Mouse (Mus musculus) hindbrain, embryonic 16.5 days (tissue): ENCODE results near the gene Hist1h3g. TPM values are rescaled to one million over a fixed set of nuclear protein-coding genes. Genes with fewer than 3 reads are reported as not detected.
"Not testable (repeated sequence)": the region's sequence is repeated elsewhere in the genome, so short reads cannot be mapped to it uniquely, and the experiment has no call there.

Source experiments
- ATAC-seq: fragments of 200-750 bp; cut with Nextera tagmentation; 2 replicates; pipeline ENCODE4 v1.8.0; 2017; ENCODE audit warnings: moderate TSS enrichment, moderate library complexity
- H3K27ac ChIP-seq: fragments of 300-500 bp; sonication (generic); 2 replicates; pipeline ENCODE4 v1.5.1; 2014; ENCODE audit warnings: low read depth, mild to moderate bottlenecking, control low read depth, low read length, moderate library complexity
- H3K27me3 ChIP-seq: fragments of 300-500 bp; sonication (generic); replicated peaks from 2 replicates; pipeline ENCODE4 v1.6.1; 2014; ENCODE audit warnings: low read length; ENCODE audit not compliant: control insufficient read depth, insufficient read depth
- H3K36me3 ChIP-seq: fragments of 300-500 bp; sonication (generic); 2 replicates; pipeline ENCODE4 v1.6.1; 2014; ENCODE audit warnings: mild to moderate bottlenecking, low read length, moderate library complexity, mixed read lengths; ENCODE audit not compliant: control insufficient read depth, insufficient read depth
- H3K4me1 ChIP-seq: fragments of 300-500 bp; sonication (generic); 2 replicates; pipeline ENCODE4 v1.6.1; 2014; ENCODE audit warnings: low read depth, low read length; ENCODE audit not compliant: control insufficient read depth, insufficient read depth
- H3K4me2 ChIP-seq: fragments of 300-500 bp; sonication (generic); 2 replicates; pipeline ENCODE4 v1.6.1; 2014; ENCODE audit warnings: mild to moderate bottlenecking, low read length, control low read depth, moderate library complexity
- H3K4me3 ChIP-seq: fragments of 300-500 bp; sonication (generic); 2 replicates; pipeline ENCODE4 v1.5.1; 2014; ENCODE audit warnings: mild to moderate bottlenecking, low read length, control low read depth, moderate library complexity
- H3K9ac ChIP-seq: fragments of 300-500 bp; sonication (generic); 2 replicates; pipeline ENCODE4 v1.6.1; 2014; ENCODE audit warnings: low read depth, mild to moderate bottlenecking, control low read depth, low read length, moderate library complexity
- H3K9me3 ChIP-seq: fragments of 300-500 bp; sonication (generic); 2 replicates; pipeline ENCODE4 v1.6.1; 2014; ENCODE audit warnings: mild to moderate bottlenecking, low read length, moderate library complexity; ENCODE audit not compliant: control insufficient read depth
- WGBS: fragments of 180-500 bp; shearing (Covaris S2); extraction: QIAGEN DNeasy Blood & Tissue Kit; methylation state at CpG from one replicate; pipeline ENCODE4 v1.1.7; 2014; 5-methylcytosine and 5-hydroxymethylcytosine counted together
- polyA plus RNA-seq: library from polyadenylated mRNA; unstranded; fragments of >200 nt; fragmentation: Nextera tagmentation; extraction: Ambion mirVana; gene quantifications from 2 replicates; pipeline ENCODE4 v1.2.1, GENCODE M21; 2015

Gene Hist1h3g
- polyA plus RNA-seq, 1 experiment from 2014 or later, result not detected

DNA sequence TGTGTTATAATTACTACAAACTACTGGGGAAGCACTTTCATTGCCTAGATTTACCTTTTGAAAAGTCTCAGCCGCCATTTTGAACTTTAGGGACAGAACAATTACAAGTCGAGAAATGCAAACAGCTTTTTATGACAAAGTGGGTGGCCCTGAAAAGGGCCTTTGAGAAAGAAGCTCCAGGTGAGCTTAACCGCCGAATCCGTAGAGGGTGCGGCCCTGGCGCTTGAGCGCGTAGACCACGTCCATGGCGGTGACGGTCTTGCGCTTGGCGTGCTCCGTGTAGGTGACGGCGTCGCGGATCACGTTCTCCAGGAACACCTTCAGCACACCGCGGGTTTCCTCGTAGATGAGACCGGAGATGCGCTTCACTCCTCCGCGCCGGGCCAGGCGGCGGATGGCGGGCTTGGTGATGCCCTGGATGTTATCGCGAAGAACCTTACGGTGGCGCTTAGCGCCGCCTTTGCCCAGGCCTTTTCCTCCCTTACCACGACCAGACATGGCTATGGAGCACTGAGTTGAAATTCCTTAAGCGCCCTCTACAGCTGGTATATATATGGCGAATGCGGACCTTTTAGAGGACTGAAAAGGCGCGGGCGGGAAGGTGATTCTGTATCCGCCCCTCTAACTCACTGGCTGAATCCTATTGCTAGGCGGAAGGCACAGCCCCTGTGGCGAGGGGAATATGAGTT lies 16.1 kb downstream of the Hist1h3g start, which contains the start of gene Hist1h4f:
Gene Hist1h4f (minus strand): TSS at position 503 of the 689 bp plus-strand sequence.
- H3K9me3 ChIP-seq, H3K27me3 ChIP-seq, H3K36me3 ChIP-seq: not testable (repeated sequence)
- peak; percentile 95 for ATAC-seq
- Histone ChIP-seq H3K27ac (peak within 1 kb of the TSS; percentile 76), H3K4me2 (peak within 1 kb of the TSS; percentile 66), H3K4me3 (peak within 1 kb of the TSS; percentile 46), H3K4me1 (peaks cover 11% of the 10 kb centered on the region), H3K9ac (peak within 1 kb of the TSS; percentile 63)
- under 1% methylated on average over 47 of the region's 47 CpGs for WGBS

- Histone ChIP-seq H3K9me3 (no peaks in the 10 kb centered on the region), H3K27me3 (no peaks in the 10 kb centered on the region), H3K4me2 (peak overlapping the region; percentile 66), H3K4me3 (peak overlapping the region; percentile 46), H3K9ac (no peak overlapping the region), H3K36me3 (no peaks in the 10 kb centered on the region), H3K4me1 (peaks cover 13% of the 10 kb centered on the region), H3K27ac (peak overlapping the region; percentile 76)
- ATAC-seq, result no peak
- 51% methylated on average over 8 of the region's 8 CpGs for WGBS
These were observed 17.0 kb downstream of the Hist1h3g start for GRCm38 (mm10) chr13:23551931-23552914.

- ATAC-seq, result no peak
- Histone ChIP-seq H3K36me3 (no peaks in the 10 kb centered on the region), H3K4me1 (peaks cover 13% of the 10 kb centered on the region), H3K27ac (peak within 1 kb of the TSS; percentile 20; the same call in 1 of the 2 replicates), H3K4me3 (no peak within 1 kb of the TSS), H3K4me2 (no peak within 1 kb of the TSS; the same call in 1 of the 2 replicates), H3K9ac (no peak within 1 kb of the TSS), H3K9me3 (no peaks in the 10 kb centered on the region), H3K27me3 (no peaks in the 10 kb centered on the region)
These were observed 17.7 kb downstream of the Hist1h3g start, which contains the start of gene Hist1h1d for GRCm38 (mm10) chr13:23552962-23553361. Gene Hist1h1d (plus strand): TSS chr13:23553262.

DNA sequence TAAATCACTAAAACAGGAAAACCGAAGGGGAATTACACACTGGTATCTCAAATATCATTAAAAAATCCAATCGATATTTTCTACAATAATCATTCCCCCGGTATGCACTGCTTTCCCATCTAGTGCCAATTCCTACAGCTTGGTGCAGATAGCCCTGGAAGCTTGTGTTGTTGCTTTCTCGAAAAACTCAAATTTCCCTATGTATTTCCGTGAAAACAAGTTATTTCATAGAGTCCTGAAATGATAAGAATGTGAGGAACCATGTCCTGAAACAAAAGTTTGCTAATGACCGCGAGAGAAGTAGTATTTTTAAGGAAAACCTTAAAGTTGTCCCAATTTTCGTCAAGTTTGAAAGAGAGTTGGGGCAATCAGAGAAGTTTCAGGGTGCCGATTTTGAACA lies 19.2 kb downstream of the Hist1h3g start:
- WGBS, result 21% methylated on average over 9 of the region's 9 CpGs
- H3K4me3 ChIP-seq, result peak overlapping the region; percentile 54
- no peaks in the 10 kb centered on the region for H3K36me3 ChIP-seq

DNA sequence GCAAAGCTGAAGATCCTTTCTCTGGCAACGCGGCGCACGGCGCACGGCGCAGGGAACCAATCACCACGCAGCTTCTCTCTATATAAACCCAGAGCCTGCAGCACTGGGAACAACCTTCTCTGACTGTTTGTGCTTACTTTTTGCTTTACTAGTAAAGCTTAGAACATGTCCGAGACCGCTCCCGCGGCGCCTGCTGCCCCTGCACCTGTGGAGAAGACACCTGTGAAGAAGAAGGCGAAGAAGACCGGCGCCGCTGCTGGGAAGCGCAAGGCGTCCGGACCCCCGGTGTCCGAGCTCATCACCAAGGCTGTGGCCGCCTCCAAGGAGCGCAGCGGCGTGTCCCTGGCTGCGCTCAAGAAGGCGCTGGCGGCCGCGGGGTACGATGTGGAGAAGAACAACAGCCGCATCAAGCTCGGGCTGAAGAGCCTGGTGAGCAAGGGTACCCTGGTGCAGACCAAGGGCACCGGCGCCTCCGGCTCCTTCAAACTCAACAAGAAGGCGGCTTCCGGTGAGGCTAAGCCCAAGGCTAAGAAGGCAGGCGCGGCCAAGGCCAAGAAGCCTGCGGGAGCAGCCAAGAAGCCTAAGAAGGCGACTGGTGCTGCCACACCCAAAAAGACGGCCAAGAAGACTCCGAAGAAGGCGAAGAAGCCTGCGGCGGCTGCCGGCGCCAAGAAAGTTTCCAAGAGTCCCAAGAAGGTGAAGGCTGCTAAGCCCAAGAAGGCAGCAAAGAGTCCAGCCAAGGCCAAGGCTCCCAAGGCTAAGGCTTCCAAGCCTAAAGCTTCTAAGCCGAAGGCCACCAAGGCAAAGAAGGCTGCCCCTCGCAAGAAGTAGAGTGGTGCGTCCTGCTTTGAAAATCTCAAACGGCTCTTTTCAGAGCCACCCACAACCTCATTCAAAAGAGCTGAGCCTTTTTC lies 20.0 kb downstream of the Hist1h3g start:
- ATAC-seq, result peak; percentile 72
- H3K4me1 ChIP-seq, result peaks cover 13% of the 10 kb centered on the region
- H3K27ac ChIP-seq, result peak overlapping the region; percentile 82
- H3K9me3 ChIP-seq, result no peaks in the 10 kb centered on the region
- H3K9ac ChIP-seq, result peak overlapping the region; percentile 70
- peak overlapping the region; percentile 54 for H3K4me3 ChIP-seq
- peak overlapping the region; percentile 100 for H3K4me2 ChIP-seq
- WGBS, result under 1% methylated on average over 48 of the region's 54 CpGs
- no peaks in the 10 kb centered on the region for H3K27me3 ChIP-seq
- H3K36me3 ChIP-seq, result no peaks in the 10 kb centered on the region

More for the DNA sequence above, 19.2 kb downstream of the Hist1h3g start:
- peak overlapping the region; percentile 70 for H3K9ac ChIP-seq
- peaks cover 13% of the 10 kb centered on the region for H3K4me1 ChIP-seq
- no peak for ATAC-seq
- peak overlapping the region; percentile 82; the same call in 1 of the 2 replicates for H3K27ac ChIP-seq
- peak overlapping the region; percentile 100 for H3K4me2 ChIP-seq
- no peaks in the 10 kb centered on the region for H3K9me3 ChIP-seq
- H3K27me3 ChIP-seq, result no peaks in the 10 kb centered on the region

DNA sequence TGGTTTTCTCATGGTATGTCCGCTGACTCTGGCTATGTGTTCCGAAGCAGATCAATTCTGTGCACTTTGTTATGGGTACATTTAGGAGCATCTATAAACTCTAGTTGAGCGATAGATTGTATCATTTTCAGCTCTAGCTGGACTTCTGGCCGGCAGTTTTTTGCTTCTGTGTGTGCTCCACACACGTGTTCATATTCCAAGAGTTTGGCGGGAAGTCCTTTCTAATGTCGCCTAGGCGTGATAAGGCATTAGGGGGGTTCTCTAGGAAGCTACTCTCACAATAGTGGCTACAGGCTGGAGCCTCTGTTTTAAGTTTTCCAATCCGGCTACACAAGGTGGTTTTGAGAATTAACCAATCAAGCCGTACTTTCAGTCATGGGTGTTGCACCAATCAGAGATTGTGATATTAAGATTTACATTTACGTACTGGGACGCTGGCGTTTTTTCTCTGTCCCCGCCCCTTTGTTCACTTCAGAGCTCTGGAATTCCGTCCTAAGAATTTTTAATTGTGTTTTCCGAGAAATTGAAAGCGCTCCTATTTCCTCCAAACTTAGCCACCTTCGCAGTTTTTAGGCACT lies 20.7 kb downstream of the Hist1h3g start:
- WGBS, result 0% methylated on average over 18 of the region's 18 CpGs
- Histone ChIP-seq H3K36me3 (no peaks in the 10 kb centered on the region), H3K9me3 (no peaks in the 10 kb centered on the region), H3K27ac (peak overlapping the region; percentile 82), H3K4me3 (peak overlapping the region; percentile 54), H3K4me2 (peak overlapping the region; percentile 100), H3K27me3 (no peaks in the 10 kb centered on the region), H3K9ac (peak overlapping the region; percentile 70), H3K4me1 (peaks cover 9% of the 10 kb centered on the region)
- ATAC-seq, result peak; percentile 86

DNA sequence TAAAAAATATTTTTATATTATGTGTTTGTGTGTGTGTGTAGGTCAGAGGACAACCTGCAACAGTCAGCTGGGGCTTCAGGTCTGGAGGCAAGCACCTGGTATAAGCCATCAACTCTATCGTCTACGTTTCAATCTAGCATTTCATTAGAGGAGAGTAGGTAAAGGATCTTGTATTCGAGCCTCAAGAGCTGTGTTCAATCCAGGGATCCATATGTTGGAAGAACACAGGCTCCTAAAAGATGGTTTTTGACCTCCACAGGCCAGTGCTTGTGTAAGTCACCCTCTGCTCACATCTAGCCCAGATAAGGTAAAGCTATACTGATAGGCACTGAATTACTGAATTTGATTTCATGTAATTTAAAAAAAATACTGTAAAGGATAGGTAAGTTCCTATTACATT lies 21.7 kb downstream of the Hist1h3g start:
- Histone ChIP-seq H3K27ac (no peak overlapping the region), H3K9ac (no peak overlapping the region), H3K4me1 (peaks cover 9% of the 10 kb centered on the region), H3K27me3 (no peaks in the 10 kb centered on the region), H3K4me3 (no peak overlapping the region), H3K36me3 (no peaks in the 10 kb centered on the region), H3K4me2 (no peak overlapping the region), H3K9me3 (no peaks in the 10 kb centered on the region)
- 67% methylated on average over 3 of the region's 3 CpGs for WGBS
- no peak for ATAC-seq

DNA sequence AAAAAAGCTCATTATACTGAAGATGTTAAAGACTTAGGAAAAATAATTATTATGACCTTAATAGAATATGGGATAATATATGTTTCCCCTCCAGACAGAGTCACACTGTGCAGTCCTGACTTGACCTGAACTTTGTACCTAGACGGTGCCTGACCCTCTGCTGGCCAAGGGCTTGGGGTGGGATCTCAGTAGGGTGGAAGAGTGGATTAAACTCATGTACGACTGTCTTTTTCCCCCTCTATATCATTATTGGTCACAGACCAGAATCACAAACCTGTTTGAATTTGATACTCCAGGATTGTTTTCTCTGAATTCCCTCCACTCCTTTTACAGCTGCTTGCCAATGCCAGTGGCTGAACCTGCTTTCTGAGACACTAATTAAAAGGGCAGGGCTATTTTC lies 25.5 kb downstream of the Hist1h3g start:
- not testable (repeated sequence) for H3K4me3 ChIP-seq, ATAC-seq, H3K36me3 ChIP-seq, H3K9me3 ChIP-seq, H3K27me3 ChIP-seq, H3K27ac ChIP-seq, H3K4me1 ChIP-seq, H3K9ac ChIP-seq, H3K4me2 ChIP-seq
- WGBS, result 17% methylated on average over 2 of the region's 2 CpGs
